Mouse (Mus musculus): ENCODE measurements around the gene Gm10563. TPM values are rescaled to one million over a fixed set of nuclear protein-coding genes. Genes with fewer than 3 reads are reported as not detected.

The Gm10563 gene
- total RNA-seq, 2 experiments from 2014 or later = not detected

- peak; percentile 74 for ATAC-seq (replicated peaks; ENCODE audit: low FRiP score, low TSS enrichment, poor library complexity, severe bottlenecking)
Observed at GRCm38 (mm10) chr4:155601091-155601996, 43.9 kb downstream of the Gm10563 start, which contains the start of gene Slc35e2. Slc35e2 (plus strand) TSS chr4:155601416.

GRCm38 (mm10) chr4:155599901-155600825, 45.0 kb downstream of the Gm10563 start:
- ATAC-seq (replicated peaks; ENCODE audit: low FRiP score, low TSS enrichment, poor library complexity, severe bottlenecking) = no peak

- ATAC-seq (replicated peaks; ENCODE audit: low FRiP score, low TSS enrichment, poor library complexity, severe bottlenecking) = no peak
Observed at GRCm38 (mm10) chr4:155598536-155598935, 46.7 kb downstream of the Gm10563 start.

DNA sequence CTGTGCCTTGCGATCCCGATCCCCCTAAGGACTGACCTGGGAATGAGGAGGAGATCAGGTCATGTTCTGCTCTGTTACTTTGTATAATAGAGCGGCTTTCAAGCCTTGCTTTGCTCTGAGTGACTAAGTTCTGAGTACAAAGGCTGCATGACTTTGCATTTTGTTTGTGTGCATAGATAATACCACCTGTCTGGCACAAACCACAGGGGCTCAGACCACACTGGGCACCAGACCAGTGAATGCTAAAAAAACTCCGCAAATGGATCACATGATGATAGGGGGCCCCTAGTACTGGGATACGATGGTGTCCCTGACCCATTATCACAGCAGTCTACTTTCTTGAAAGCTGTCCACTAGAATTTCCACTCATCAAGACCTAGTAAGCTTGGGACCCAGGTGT, 48.6 kb downstream of the Gm10563 start:
- peak; percentile 63 for ATAC-seq (replicated peaks; ENCODE audit: low FRiP score, low TSS enrichment, poor library complexity, severe bottlenecking)

DNA sequence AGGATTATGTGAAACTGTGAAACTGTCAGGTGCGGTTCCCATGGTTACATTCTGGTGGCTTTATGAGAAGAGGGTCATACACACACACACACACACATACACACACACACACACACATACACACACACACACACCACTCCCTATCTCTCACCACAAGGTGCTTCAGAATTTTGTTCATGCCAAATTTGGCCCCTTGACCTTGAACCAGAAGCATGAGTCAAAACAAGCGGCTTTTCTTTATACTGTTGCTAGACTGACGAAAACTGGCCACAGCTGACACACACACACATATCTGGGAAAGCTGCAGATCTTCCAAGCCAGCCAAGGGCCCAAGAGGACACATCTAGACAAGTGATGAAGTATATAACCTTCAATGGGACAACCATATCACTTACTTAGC, 49.4 kb downstream of the Gm10563 start:
- no peak; the same call in 1 of the 2 replicates for ATAC-seq (replicated peaks; ENCODE audit: low FRiP score, low TSS enrichment, poor library complexity, severe bottlenecking)

GRCm38 (mm10) chr4:155593780-155594179, 51.4 kb downstream of the Gm10563 start:
- no peak for ATAC-seq (replicated peaks; ENCODE audit: low FRiP score, low TSS enrichment, poor library complexity, severe bottlenecking)

DNA sequence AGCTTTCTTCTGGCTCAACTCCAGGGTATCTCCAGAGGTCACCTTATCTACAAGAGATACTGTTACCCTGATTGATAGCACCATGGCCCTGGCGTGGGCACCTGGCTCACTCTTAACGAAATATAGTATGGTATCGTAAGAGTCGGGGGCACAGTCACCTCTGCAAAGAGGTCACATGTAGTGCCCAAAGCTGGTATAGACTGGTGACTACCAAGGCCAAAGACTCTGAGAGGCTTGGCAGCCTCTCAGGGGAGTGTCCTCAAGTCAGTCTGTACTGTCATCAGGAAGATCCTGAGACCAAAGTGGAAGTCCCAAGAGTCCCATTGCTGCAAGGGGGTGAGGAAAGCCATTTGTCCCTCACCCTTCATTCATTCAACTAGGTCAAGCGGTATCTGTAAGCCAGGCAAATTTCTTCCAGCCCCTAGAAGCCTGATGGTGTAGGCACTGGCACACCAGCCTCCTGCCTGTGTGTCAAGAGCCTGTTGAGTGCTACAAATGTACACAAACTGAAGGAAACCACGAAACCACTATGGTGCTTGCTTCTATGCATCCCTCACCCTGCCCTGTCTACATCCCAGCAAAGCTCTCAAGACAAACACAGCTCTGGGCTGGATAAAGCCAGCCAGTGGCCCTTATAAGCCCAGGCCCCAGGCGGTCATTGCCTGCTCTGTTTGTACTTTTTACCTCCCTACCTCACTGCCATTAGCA, 54.0 kb downstream of the Gm10563 start:
- ATAC-seq (replicated peaks; ENCODE audit: low FRiP score, low TSS enrichment, poor library complexity, severe bottlenecking) = no peak

- no peak for ATAC-seq (replicated peaks; ENCODE audit: low FRiP score, low TSS enrichment, poor library complexity, severe bottlenecking)
Observed at GRCm38 (mm10) chr4:155589356-155589755, 55.9 kb downstream of the Gm10563 start.

GRCm38 (mm10) chr4:155582279-155582905, 62.8 kb downstream of the Gm10563 start:
- ATAC-seq (replicated peaks; ENCODE audit: low FRiP score, low TSS enrichment, poor library complexity, severe bottlenecking) = no peak

DNA sequence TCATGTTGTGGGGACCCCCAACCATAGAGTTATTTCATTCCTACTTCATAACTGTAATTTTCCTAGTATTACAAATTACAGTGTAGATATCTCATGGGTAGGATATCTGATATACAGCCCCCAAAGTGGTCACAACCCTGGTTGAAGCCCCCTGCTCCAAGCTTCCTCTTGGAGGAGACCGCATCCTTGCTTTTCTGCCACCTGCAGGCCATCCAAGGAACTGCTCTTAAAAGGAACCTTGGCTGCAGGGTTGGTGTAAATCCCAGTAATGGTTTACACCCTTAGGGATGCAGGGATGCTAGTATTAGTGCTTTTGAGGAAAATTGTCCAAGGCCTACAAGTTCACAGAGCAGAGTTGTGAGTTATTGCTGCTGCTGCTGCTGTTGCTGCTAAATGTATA, 64.8 kb downstream of the Gm10563 start:
- ATAC-seq (replicated peaks; ENCODE audit: low FRiP score, low TSS enrichment, poor library complexity, severe bottlenecking) = no peak

GRCm38 (mm10) chr4:155578336-155579125, 66.7 kb downstream of the Gm10563 start:
- ATAC-seq (replicated peaks; ENCODE audit: low FRiP score, low TSS enrichment, poor library complexity, severe bottlenecking) = peak; percentile 21; the same call in 1 of the 2 replicates

- no peak for ATAC-seq (replicated peaks; ENCODE audit: low FRiP score, low TSS enrichment, poor library complexity, severe bottlenecking)
Observed at GRCm38 (mm10) chr4:155577741-155578140, 67.5 kb downstream of the Gm10563 start.

GRCm38 (mm10) chr4:155577132-155577531, 68.1 kb downstream of the Gm10563 start:
- no peak for ATAC-seq (replicated peaks; ENCODE audit: low FRiP score, low TSS enrichment, poor library complexity, severe bottlenecking)

DNA sequence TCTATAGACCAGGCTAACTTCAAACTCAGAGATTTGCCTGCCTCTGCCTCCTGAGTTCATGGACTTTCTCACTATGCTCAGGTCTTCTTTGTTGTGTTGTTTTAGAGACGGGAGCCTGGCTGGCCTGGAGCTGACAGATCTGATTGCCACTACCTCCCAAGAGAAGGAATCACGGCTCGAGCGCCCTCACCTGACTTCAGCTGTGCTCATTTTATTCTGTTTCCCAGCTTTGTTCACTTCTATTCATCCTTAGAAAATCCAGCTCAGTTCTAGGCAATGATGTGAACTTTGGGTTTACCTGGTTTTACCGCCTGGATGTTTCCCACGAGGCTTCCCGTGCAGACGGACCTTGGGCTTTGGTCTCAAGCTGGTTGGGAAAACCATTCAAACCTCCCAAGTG, 69.7 kb downstream of the Gm10563 start:
- ATAC-seq (replicated peaks; ENCODE audit: low FRiP score, low TSS enrichment, poor library complexity, severe bottlenecking) = no peak

DNA sequence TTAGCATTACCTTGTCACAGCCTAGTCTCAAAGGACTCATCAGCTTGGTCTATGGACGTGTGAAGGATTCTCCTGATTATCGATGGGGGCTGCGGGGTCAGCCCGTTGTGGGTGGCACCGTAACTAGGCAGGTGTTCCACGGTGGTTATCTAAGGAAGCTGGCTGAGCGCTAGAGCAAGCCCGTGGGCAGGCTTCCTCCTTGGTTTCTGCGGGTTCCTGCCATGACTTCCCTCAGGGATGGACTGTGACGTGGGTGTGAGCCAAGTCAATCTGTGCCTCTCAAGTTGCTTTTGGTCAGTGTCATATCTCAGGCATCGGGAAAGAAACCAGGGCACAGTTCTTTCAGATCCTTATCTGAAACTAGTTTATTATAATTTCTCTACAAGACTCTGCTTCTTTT, 70.3 kb downstream of the Gm10563 start:
- peak; percentile 24; the same call in 1 of the 2 replicates for ATAC-seq (replicated peaks; ENCODE audit: low FRiP score, low TSS enrichment, poor library complexity, severe bottlenecking)

DNA sequence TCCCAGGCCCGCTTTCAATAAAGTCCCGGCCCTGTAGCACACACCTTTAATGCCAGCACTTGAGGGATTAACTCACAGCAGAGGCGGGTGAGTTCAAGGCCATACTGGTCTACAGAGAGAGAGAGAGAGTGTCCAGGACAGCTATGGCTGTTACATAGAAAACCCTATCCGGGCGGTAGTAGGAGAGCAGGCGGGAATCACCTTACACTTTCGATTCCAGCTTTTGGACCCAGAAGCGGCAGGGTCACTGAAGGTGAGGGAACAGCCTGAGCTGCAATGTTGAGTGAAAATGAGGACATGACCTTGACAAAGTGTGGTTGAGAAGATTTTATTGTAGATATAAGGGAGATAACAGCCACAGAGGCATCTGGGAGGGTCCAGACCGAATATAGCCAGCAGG, 71.3 kb downstream of the Gm10563 start:
- ATAC-seq (replicated peaks; ENCODE audit: low FRiP score, low TSS enrichment, poor library complexity, severe bottlenecking) = no peak

GRCm38 (mm10) chr4:155573155-155573554, 72.1 kb downstream of the Gm10563 start:
- ATAC-seq (replicated peaks; ENCODE audit: low FRiP score, low TSS enrichment, poor library complexity, severe bottlenecking) = no peak

GRCm38 (mm10) chr4:155571442-155571841, 73.8 kb downstream of the Gm10563 start:
- ATAC-seq (replicated peaks; ENCODE audit: low FRiP score, low TSS enrichment, poor library complexity, severe bottlenecking) = peak; percentile 48
